Mouse (Mus musculus) liver, adult (tissue): Measurements from ENCODE around the gene Ldlrad3.

Experiments
- GATA4 ChIP-seq: IDR thresholded peaks from 2 replicates; pipeline ENCODE4 v1.6.1; 2014; ENCODE audit warnings: mild to moderate bottlenecking, low read length; ENCODE audit not compliant: insufficient replicate concordance

Ldlrad3 gene

GRCm38 (mm10) chr2:102137922-102138321 lies 48.3 kb downstream of the Ldlrad3 start:
- TF ChIP-seq GATA4, result no peak

- TF ChIP-seq GATA4, result no peak
Measured at GRCm38 (mm10) chr2:102136184-102136583, 50.0 kb downstream of the Ldlrad3 start.

- TF ChIP-seq GATA4, result no peak
Measured at GRCm38 (mm10) chr2:102134510-102135262, 51.5 kb downstream of the Ldlrad3 start.

- no peak for TF ChIP-seq GATA4
Measured at GRCm38 (mm10) chr2:102132945-102133558, 53.1 kb downstream of the Ldlrad3 start.

GRCm38 (mm10) chr2:102130198-102130845 lies 55.9 kb downstream of the Ldlrad3 start:
- TF ChIP-seq GATA4, result no peak

GRCm38 (mm10) chr2:102129235-102129634 lies 57.0 kb downstream of the Ldlrad3 start:
- no peak for TF ChIP-seq GATA4

- TF ChIP-seq GATA4, result no peak
Measured at GRCm38 (mm10) chr2:102128500-102129030, 57.6 kb downstream of the Ldlrad3 start.

GRCm38 (mm10) chr2:102127791-102128387 lies 58.3 kb downstream of the Ldlrad3 start:
- TF ChIP-seq GATA4, result no peak

GRCm38 (mm10) chr2:102127221-102127620 lies 59.0 kb downstream of the Ldlrad3 start:
- no peak for TF ChIP-seq GATA4

GRCm38 (mm10) chr2:102126076-102126475 lies 60.1 kb downstream of the Ldlrad3 start:
- TF ChIP-seq GATA4, result no peak

GRCm38 (mm10) chr2:102125042-102125441 lies 61.1 kb downstream of the Ldlrad3 start:
- no peak for TF ChIP-seq GATA4

GRCm38 (mm10) chr2:102122146-102122515 lies 64.1 kb downstream of the Ldlrad3 start:
- no peak for TF ChIP-seq GATA4

- no peak for TF ChIP-seq GATA4
Measured at GRCm38 (mm10) chr2:102121440-102122145, 64.6 kb downstream of the Ldlrad3 start.

- TF ChIP-seq GATA4, result no peak
Measured at GRCm38 (mm10) chr2:102119751-102120505, 66.3 kb downstream of the Ldlrad3 start.
